Mouse (Mus musculus) spleen, adult 2 months (tissue): ENCODE results near the gene Tmed9.

ENCODE experiments used
- CTCF ChIP-seq: fragments of 200-500 bp; IDR thresholded peaks from 2 replicates; pipeline ENCODE4 v1.5.1; 2011; ENCODE audit warnings: mild to moderate bottlenecking, inconsistent platforms; ENCODE audit not compliant: insufficient read depth, insufficient read length, insufficient replicate concordance; ENCODE audit errors: extremely low read depth
- POLR2A ChIP-seq: fragments of 200-500 bp; IDR thresholded peaks from 2 replicates; pipeline ENCODE4 v1.6.1; 2011; ENCODE audit warnings: low read depth, low read length, inconsistent platforms

DNA sequence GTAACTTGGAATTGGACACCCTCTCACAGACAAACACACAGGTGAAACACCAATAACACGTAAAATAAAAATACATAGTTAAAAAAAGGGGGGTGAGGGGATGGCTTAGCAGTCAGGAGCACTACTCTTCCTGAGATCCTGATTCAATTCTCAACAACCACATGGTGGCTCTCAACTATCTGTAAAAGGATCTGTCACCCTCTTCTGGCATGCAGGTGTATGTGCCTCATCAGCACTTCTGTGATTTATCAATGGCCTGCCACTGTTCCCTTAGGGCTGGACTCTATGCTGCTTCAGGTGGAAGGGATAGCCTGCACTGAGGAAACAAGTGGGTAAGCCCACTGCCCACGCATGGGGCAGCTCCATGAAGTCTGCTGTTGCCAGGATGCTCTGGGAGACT, 32.6 kb upstream of the Tmed9 start:
- TF ChIP-seq CTCF (peak; percentile 6; the same call in 1 of the 2 replicates), POLR2A (no peak)
